Mouse (Mus musculus): Measurements from ENCODE around the gene Veph1. TPM values are rescaled to one million over a fixed set of nuclear protein-coding genes. Genes with fewer than 3 reads are reported as not detected.

Gene Veph1
- polyA plus RNA-seq, 1 experiment from 2014 or later: 17.3 TPM

- Histone ChIP-seq H3K36me3 (ENCODE audit: insufficient read depth, low read length) (no peaks in the 10 kb centered on the region), H3K4me2 (ENCODE audit: low read length) (no peak overlapping the region), H3K27ac (no peak overlapping the region), H3K9me3 (replicated peaks; ENCODE audit: low read length) (no peaks in the 10 kb centered on the region), H3K4me1 (replicated peaks; ENCODE audit: insufficient read depth, low read length) (no peaks in the 10 kb centered on the region), H3K27me3 (ENCODE audit: insufficient read depth, low read length) (no peaks in the 10 kb centered on the region), H3K4me3 (replicated peaks; ENCODE audit: low read depth, low read length) (no peak overlapping the region), H3K9ac (ENCODE audit: low read depth, low read length) (no peak overlapping the region)
- TF ChIP-seq CTCF (IDR thresholded peaks at IDR 0.05; ENCODE audit: low read depth): no peak
- ATAC-seq (replicated peaks; ENCODE audit: low FRiP score, low read depth) (no peak), DNase-seq (ENCODE audit: low spot score) (no peak)
- 86% methylated on average over 2 of the region's 2 CpGs for WGBS
These were observed 204.9 kb downstream of the Veph1 start for GRCm38 (mm10) chr3:66091746-66092145.

- H3K27ac ChIP-seq: no peak overlapping the region
- TF ChIP-seq CTCF (IDR thresholded peaks at IDR 0.05; ENCODE audit: low read depth): no peak
- no peak for ATAC-seq (replicated peaks; ENCODE audit: low FRiP score, low read depth)
- no peaks in the 10 kb centered on the region for H3K27me3 ChIP-seq (ENCODE audit: insufficient read depth, low read length)
- no peak overlapping the region for H3K9ac ChIP-seq (ENCODE audit: low read depth, low read length)
- H3K9me3 ChIP-seq (replicated peaks; ENCODE audit: low read length): no peaks in the 10 kb centered on the region
- H3K4me3 ChIP-seq (replicated peaks; ENCODE audit: low read depth, low read length): no peak overlapping the region
- DNase-seq (ENCODE audit: low spot score): no peak
- no peaks in the 10 kb centered on the region for H3K4me1 ChIP-seq (replicated peaks; ENCODE audit: insufficient read depth, low read length)
- WGBS: 79% methylated on average over 7 of the region's 7 CpGs
- no peak overlapping the region for H3K4me2 ChIP-seq (ENCODE audit: low read length)
- H3K36me3 ChIP-seq (ENCODE audit: insufficient read depth, low read length): no peaks in the 10 kb centered on the region
These were observed 209.0 kb downstream of the Veph1 start for GRCm38 (mm10) chr3:66087608-66088007.

GRCm38 (mm10) chr3:66083856-66084255 lies 212.8 kb downstream of the Veph1 start:
- Histone ChIP-seq H3K4me2 (ENCODE audit: low read length) (no peak overlapping the region), H3K9ac (ENCODE audit: low read depth, low read length) (no peak overlapping the region), H3K4me3 (replicated peaks; ENCODE audit: low read depth, low read length) (no peak overlapping the region), H3K27ac (no peak overlapping the region), H3K9me3 (replicated peaks; ENCODE audit: low read length) (no peaks in the 10 kb centered on the region), H3K4me1 (replicated peaks; ENCODE audit: insufficient read depth, low read length) (no peaks in the 10 kb centered on the region), H3K27me3 (ENCODE audit: insufficient read depth, low read length) (no peaks in the 10 kb centered on the region), H3K36me3 (ENCODE audit: insufficient read depth, low read length) (no peaks in the 10 kb centered on the region)
- ATAC-seq (replicated peaks; ENCODE audit: low FRiP score, low read depth) (no peak), DNase-seq (ENCODE audit: low spot score) (no peak)
- WGBS: 93% methylated on average over 3 of the region's 3 CpGs
- TF ChIP-seq CTCF (IDR thresholded peaks at IDR 0.05; ENCODE audit: low read depth): no peak

- WGBS: 74% methylated on average over 5 of the region's 5 CpGs
- Histone ChIP-seq H3K4me3 (replicated peaks; ENCODE audit: low read depth, low read length) (no peak overlapping the region), H3K27me3 (ENCODE audit: insufficient read depth, low read length) (no peaks in the 10 kb centered on the region), H3K36me3 (ENCODE audit: insufficient read depth, low read length) (no peaks in the 10 kb centered on the region), H3K9me3 (replicated peaks; ENCODE audit: low read length) (no peaks in the 10 kb centered on the region), H3K27ac (no peak overlapping the region), H3K9ac (ENCODE audit: low read depth, low read length) (no peak overlapping the region), H3K4me1 (replicated peaks; ENCODE audit: insufficient read depth, low read length) (no peaks in the 10 kb centered on the region), H3K4me2 (ENCODE audit: low read length) (no peak overlapping the region)
- no peak for ATAC-seq (replicated peaks; ENCODE audit: low FRiP score, low read depth)
- no peak for TF ChIP-seq CTCF (IDR thresholded peaks at IDR 0.05; ENCODE audit: low read depth)
- no peak for DNase-seq (ENCODE audit: low spot score)
These were observed 213.2 kb downstream of the Veph1 start for GRCm38 (mm10) chr3:66083407-66083806.

GRCm38 (mm10) chr3:66082975-66083374 lies 213.7 kb downstream of the Veph1 start:
- H3K4me1 ChIP-seq (replicated peaks; ENCODE audit: insufficient read depth, low read length): no peaks in the 10 kb centered on the region
- no peak for TF ChIP-seq CTCF (IDR thresholded peaks at IDR 0.05; ENCODE audit: low read depth)
- H3K27me3 ChIP-seq (ENCODE audit: insufficient read depth, low read length): no peaks in the 10 kb centered on the region
- no peak overlapping the region for H3K9ac ChIP-seq (ENCODE audit: low read depth, low read length)
- H3K4me3 ChIP-seq (replicated peaks; ENCODE audit: low read depth, low read length): no peak overlapping the region
- DNase-seq (ENCODE audit: low spot score): no peak
- no peak for ATAC-seq (replicated peaks; ENCODE audit: low FRiP score, low read depth)
- H3K27ac ChIP-seq: no peak overlapping the region
- H3K36me3 ChIP-seq (ENCODE audit: insufficient read depth, low read length): no peaks in the 10 kb centered on the region
- no peaks in the 10 kb centered on the region for H3K9me3 ChIP-seq (replicated peaks; ENCODE audit: low read length)
- H3K4me2 ChIP-seq (ENCODE audit: low read length): no peak overlapping the region
- WGBS: 86% methylated on average over 4 of the region's 4 CpGs

GRCm38 (mm10) chr3:66081363-66081736 lies 215.3 kb downstream of the Veph1 start:
- Histone ChIP-seq H3K4me2 (ENCODE audit: low read length) (no peak overlapping the region), H3K4me1 (replicated peaks; ENCODE audit: insufficient read depth, low read length) (no peaks in the 10 kb centered on the region), H3K27ac (no peak overlapping the region), H3K9me3 (replicated peaks; ENCODE audit: low read length) (no peaks in the 10 kb centered on the region), H3K9ac (ENCODE audit: low read depth, low read length) (no peak overlapping the region), H3K4me3 (replicated peaks; ENCODE audit: low read depth, low read length) (no peak overlapping the region), H3K36me3 (ENCODE audit: insufficient read depth, low read length) (no peaks in the 10 kb centered on the region), H3K27me3 (ENCODE audit: insufficient read depth, low read length) (no peaks in the 10 kb centered on the region)
- DNase-seq (ENCODE audit: low spot score) (no peak), ATAC-seq (replicated peaks; ENCODE audit: low FRiP score, low read depth) (no peak)
- 30% methylated on average over 3 of the region's 3 CpGs for WGBS
- no peak for TF ChIP-seq CTCF (IDR thresholded peaks at IDR 0.05; ENCODE audit: low read depth)

GRCm38 (mm10) chr3:66080631-66081362 lies 215.8 kb downstream of the Veph1 start:
- DNase-seq (ENCODE audit: low spot score): no peak
- H3K27me3 ChIP-seq (ENCODE audit: insufficient read depth, low read length): no peaks in the 10 kb centered on the region
- TF ChIP-seq CTCF (IDR thresholded peaks at IDR 0.05; ENCODE audit: low read depth): no peak
- no peaks in the 10 kb centered on the region for H3K4me1 ChIP-seq (replicated peaks; ENCODE audit: insufficient read depth, low read length)
- no peak overlapping the region for H3K9ac ChIP-seq (ENCODE audit: low read depth, low read length)
- H3K4me3 ChIP-seq (replicated peaks; ENCODE audit: low read depth, low read length): no peak overlapping the region
- no peak for ATAC-seq (replicated peaks; ENCODE audit: low FRiP score, low read depth)
- WGBS: 87% methylated on average over 3 of the region's 4 CpGs
- no peak overlapping the region for H3K27ac ChIP-seq
- no peak overlapping the region for H3K4me2 ChIP-seq (ENCODE audit: low read length)
- H3K9me3 ChIP-seq (replicated peaks; ENCODE audit: low read length): no peaks in the 10 kb centered on the region
- H3K36me3 ChIP-seq (ENCODE audit: insufficient read depth, low read length): no peaks in the 10 kb centered on the region
